Mouse (Mus musculus) right cerebral cortex, adult 2 months (tissue): ENCODE results near the gene Syt12.

Experiments used
- DNase-seq, 2 experiments: peaks; one replicate each; pipeline ENCODE4 v3.0.0; 2021 to 2022; ENCODE audit warnings: low spot score in 2 of 2

Gene Syt12

DNA sequence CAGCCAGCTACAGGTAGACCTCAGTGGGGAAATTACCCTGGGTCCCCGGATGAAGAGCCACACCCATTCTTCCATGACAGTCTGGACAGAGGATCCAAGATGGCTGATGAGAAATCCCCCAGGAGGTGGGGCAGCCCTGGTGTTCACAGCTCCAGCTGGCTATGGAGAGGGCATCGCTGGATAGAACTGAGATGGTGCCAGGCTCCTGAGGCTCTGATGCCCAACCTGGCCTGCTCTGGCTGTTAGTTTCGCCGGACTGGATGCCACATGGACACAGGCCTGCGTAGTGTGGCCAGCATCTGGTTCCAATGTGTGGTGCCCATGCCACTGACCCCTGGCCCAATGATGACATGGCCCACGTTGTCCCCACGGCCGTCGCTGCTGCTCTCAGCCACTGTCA lies 29.8 kb downstream of the Syt12 start:
- no peak for DNase-seq

DNA sequence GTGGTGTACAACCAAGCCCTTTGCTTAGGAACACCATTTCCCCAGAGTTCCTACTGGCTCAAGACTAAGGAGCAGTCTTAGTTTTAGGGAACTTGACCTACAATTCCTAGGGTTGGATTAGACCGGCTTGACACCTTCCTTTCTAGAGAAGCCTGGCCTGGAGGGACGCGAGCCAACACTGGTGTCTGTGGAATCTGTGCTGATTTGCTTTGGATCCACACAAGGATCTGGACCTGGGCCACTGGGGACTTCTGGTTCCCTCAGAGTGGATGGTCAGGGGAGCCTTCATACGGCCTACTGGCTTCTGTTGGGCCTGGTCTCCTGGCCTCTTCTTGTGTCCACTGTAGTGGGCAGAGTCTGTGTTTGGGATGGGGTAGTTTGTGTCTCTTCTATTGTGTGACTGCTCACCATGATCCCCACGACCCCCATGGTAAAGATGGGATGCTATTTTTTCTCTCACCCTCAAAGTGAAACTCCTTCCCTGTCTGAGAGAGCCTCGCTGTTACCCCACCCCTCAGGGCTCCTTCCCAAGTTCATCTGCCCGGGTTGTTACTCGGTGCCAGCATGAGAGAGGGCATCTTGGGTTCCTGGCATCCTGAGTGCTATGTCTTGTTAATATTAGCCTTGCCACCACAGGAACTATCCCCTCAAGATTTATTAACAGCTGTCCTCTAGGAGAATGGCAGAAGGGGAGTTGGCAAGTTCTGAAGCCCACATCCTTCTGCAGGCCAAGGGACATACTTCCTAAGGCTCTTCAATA lies 30.4 kb downstream of the Syt12 start:
- DNase-seq: no peak

DNA sequence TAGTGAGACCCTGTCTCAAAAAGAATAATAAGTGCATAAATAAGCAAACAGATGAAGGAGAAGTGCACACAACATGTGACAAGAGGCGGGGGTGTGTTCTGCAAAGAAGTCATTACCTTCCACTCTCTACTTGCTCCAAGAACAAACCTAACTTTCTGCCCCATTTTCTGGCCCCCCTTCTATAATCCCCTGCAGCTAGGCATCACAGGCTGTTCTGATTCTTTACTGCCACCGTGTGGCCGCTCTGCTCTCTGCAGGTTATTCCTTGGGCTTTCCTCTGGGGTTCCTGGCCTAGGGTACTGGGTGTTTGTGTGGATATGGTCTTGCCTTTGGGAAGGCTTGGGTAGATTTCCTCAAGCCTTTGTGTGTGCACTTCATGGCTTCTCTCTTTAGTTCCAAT lies 34.8 kb downstream of the Syt12 start:
- DNase-seq: peak; percentile 84

DNA sequence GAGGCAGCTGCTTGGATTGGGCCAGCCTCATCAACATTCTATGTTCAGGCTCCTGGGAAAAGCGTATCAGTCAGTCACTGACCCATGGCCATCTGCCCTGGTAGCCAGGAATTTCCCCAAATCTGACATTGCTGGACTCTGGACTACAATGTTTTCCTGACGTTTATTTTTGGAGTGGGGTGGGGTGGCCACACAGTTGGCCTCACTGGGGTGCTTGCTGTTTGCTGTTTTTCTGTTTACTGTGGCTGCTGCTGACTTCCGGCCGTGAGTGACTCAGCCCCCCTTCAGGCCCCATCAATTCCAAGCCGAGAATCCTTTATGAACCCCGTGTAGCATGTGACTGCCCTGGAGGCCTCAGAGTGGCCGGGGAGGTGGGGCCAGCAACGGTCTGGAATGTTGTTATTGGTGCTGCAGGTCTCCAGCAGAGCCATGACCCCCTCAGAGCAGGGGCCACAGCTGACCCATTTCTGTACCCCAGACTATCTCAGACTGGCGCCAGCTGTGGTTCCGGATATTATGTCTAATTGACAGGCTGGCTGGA lies 35.6 kb downstream of the Syt12 start:
- DNase-seq: no peak

DNA sequence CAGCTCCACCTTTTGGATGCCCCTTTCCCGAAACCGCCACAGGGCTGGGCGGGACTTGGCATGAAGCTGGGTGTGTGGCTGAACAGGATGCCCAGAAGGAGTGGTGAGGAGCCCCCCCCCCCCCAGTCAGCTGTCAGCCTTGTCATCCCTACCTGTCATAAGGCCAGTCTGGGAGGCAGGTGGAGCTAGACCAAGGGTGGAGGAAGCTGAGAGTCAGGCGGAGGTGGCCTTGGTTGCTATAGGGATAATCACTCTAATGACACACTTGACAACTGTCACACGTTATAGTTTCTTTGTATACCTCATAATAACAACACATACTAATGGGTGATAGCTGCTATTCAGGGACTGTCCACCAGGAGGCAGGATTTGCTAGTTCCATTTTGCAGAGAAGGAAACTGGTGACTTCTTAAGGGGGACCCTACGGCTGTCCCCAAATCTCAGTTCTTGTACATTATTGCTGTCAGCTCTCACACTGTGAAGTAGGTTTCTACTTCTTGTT lies 36.1 kb downstream of the Syt12 start:
- DNase-seq: peak; percentile 46 to 61

DNA sequence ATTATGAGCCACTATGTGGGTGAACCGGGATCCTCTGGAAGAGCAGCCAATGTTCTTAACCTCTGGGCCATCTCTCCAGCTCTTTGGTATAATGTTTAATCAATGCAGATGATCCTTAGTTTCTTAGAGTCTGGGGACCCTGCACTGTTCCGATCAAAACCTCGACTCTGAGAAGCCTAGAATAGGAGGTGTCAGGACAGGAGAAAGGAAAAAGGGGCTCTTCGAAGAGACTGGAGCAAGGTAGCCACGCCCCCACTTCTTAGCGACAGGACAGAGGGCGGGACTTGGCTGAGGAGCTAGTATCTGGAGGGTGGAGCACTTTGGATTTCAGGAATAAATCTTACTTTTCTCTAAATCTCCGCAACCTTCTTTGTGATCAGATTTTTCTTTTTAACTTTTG lies 37.0 kb downstream of the Syt12 start:
- DNase-seq: no peak

DNA sequence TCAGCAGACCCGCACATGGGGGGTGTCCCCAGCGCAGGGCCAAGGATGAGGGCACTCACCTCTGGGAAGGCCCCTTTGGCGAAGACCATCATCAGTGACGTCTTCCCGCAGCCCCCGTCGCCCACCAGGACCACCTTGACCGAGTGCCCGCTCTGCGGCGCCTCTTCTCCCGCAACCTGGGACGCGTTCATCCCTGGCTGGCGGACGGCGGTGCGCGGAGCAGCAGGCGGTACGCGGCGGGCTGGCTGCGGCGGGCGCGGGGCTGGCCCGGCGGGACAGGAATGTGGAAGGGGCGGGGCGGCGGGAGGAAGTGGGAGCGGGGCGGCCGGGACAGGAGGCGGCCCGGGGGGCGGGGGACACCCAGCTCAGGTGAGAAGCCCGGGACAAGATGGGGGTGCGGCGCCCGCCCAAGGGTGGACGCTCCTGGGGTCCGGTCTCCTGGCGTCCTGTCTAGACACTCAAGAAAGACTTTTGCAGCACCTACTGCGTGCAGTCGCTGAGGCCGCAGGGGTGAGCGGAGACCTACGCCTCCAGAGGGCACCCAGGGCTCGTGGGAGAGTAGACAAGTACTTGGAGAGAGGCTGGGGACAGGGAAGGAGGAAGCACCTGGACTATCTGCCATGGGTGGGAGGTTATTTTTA lies 38.0 kb downstream of the Syt12 start, which contains the start of gene Rhod:
TSS of gene Rhod (minus strand) at position 272 of the 641 bp plus-strand sequence.
- no peak for DNase-seq

DNA sequence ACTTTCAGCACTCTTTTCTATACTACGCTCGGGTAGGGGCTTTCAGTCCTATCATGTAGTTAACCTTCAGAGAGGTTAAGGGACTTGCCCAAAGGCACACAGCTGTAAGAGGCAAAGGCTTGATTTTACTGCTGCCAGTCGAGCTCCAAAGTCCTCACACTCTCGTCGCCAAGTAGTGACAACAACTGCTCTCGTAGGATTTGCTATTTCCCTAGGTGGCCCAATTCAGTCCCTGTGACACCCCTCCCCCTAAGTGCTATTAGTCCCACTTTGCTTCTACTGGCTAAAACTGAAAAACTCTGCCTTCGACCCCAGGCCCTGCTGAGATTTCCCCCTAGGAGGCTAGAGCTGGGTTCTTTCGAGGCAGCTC lies 38.5 kb downstream of the Syt12 start:
- DNase-seq: no peak

DNA sequence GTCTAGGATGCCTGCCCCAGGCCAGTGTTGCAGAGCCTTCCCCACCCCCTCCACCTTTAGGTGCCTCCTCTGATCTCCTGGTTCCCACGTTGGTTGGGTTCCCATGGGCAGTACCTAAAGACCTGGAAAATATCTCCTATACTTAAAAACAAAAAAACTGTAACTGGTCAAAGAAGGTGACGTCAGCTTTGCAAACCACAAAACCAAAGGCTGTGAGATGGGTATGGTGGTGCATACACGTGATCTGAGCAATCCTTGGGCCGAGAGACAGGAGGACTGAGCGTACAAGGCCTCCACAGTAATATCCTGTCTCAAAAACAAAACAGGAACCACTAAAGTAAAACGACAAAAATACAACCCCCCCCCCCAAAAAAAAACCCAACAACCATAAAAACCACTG lies 39.4 kb downstream of the Syt12 start:
- DNase-seq: no peak

DNA sequence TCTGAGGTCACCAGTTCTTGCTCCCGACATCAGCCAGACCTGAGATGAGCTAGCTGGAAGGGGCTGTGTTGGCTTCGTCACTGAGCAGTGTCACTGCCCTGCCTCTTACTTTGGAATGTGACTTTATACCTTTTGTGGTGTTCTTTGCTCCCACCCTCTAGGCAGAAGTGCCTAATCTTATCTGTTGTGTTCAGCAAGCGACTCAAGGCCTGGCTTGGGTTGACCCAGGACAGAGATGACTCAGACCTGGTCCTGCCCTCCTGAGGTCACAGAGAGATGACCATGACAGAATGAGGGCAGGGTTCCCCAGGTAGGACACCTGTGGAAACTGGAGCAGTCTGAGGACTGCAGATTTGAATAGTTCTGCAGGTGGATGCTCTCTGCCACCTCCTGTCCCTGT lies 41.0 kb downstream of the Syt12 start:
- no peak for DNase-seq

DNA sequence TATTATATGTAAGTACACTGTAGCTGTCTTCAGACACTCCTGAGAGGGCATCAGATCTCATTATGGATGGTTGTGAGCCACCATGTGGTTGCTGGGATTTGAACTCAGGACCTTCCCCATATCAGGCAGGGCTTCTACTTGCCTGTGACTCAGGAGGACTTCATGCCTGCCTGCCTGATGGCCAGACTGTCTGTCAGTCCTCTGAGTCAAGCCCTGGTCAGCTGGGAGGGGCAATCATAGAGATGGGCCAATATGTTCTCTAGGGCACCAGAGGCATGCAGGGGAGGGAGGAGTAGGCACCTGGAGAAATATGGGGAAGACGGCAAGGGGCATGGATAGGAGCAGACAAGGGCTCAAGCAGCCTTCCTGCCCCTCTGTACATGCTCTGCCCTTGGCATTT lies 42.2 kb downstream of the Syt12 start:
- no peak for DNase-seq

DNA sequence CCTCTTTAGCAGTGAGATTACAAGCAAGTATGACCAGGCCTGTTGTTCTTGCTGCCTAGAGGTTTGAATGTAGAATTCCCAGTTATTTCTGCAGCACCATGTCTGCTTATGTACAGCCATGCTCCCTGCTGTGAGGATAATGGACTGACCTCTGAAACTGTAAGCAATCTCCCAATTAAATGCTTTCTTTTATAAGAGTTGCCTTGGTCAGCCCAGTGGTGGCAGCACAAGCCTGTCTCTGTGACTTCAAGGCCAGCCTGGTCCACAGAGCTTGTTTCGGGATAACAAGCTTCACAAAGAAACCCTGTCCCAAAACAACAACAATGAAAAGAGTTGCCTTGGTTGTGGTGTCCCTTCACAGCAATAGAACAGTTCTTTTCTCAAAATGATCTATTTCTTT lies 43.5 kb downstream of the Syt12 start:
- no peak for DNase-seq

DNA sequence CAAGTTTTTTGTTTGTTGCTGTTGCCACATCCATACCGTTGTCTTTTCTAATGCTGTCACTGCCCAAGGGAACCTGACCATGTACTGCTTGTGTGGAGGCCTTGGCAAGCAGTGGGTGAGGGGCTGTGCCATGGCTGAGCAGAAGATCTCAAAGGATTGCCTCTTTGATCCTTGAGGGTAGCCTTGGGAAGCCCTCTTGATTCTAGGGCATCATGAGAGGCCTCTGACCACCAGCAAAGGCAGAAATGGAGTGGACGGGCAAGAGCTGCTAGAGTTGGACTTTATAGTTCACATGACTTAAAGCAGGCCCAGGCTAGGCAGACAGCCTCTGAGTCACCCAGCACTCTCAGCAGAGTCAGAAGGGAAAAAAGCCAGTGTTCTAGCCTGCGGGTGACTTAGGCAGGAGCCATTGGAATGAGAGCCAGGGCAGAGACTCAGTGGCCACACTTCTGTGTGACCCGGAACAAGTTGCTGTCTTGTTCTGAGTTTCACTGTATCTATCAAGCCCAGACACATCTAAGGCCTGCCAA lies 47.1 kb downstream of the Syt12 start:
- DNase-seq: no peak

DNA sequence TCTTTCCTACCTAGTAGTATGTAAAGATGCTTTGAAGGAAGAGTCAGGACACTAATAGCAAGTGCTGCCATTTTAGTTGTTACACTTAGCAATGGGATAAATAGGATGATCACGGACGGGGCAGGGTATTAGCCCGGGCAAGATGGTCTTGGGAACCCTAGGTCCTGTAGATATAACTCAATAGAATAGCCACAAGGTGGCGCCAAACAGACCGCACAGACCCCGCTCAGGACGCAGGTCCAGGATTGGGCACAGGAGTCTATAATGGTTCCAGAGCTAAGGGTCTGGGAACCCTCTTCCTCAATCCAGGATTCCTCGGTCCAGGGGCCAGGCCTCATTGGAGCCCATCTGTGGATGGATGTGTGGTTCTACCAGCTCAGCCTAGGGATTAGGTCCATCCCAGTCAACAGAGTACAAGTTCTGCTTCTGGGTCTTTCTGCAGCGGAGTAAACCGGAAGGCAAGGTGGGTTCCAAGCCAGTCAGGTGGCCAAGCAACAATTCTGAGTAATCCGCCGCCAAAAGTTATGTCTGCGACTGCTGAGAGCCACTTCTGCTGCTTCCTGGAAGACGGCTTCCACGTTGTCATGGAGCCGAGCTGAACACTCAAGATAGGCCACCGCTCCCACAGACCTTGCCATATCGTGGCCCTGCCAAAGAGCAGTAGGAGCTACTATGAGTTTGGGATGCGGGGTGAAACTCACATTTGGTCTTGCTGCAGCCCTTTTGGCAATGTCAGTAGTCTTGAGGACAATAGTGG lies 51.5 kb downstream of the Syt12 start:
- no peak for DNase-seq

DNA sequence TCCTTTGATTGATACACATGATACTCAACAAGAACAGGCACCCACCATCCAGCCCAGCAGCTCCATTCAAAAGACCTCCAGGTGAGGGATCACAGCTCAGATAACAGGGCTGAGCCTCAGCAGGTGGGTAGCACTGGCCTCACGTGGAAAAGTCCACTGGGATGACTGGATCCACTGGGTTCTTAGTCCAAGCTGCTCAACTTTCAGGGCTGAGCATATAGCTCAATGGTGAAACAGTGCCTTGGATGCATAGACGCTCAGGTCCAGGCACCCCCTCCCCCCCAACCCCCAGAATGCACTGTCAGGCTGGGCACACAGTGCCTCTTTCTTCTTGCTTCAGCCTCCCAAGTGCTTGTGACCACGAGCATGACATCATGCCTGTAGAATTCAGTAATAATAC lies 54.2 kb downstream of the Syt12 start:
- DNase-seq: no peak

DNA sequence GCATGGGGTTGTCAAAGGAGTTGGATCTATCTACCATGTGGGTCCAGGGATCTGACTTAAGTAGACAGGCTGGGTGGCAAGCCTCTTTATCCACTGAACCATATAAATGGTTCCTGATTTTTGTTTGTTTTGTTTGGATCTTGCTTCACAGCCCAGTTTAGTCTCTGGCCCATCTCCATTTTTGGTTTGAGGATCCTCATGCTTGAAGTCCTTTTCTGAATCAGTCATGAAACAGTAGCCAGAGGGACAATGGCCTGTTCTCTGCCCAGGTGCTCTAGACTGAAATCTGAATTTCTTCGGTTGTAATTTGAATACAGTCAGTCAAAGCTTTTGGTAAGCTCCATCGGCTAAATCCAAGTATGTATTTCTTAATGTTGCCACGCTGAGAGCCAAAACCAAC lies 54.7 kb downstream of the Syt12 start:
- DNase-seq: no peak

DNA sequence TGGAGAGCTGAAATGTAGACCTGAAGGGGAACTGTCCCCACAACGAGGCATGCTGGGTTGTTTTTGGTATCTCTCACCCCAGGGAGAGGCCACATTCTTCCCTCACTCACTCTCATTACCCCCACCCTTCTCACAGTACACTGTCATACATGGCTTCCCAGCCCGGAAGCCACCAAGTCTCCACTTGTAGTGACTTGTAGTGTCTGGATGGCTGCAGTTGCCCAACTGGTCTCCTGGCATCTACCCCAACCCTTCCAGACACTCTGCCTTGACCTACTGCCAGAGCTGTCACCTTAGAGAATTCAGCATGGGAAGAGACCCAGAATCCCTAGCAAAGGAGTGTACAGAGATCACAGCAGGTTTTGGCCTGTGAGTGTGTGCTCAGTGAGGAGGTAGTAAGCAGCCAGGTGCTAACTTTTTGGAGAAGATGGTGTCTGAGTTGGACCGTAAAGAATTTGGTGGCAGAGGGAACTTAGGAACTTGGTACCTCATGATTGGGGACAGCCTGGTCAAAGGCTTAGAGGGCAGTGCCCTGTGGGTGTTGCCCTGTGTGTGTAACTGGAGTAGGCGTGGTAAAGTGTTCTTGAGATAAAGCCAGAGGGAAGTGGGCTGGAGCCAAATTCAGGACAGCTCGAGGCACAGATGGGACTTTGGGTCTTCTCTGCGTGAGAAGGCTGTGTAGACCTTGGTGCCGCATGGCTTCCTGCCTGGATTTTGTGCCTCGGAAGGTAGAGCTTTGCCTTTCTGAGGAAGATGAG lies 56.9 kb downstream of the Syt12 start:
- no peak for DNase-seq

DNA sequence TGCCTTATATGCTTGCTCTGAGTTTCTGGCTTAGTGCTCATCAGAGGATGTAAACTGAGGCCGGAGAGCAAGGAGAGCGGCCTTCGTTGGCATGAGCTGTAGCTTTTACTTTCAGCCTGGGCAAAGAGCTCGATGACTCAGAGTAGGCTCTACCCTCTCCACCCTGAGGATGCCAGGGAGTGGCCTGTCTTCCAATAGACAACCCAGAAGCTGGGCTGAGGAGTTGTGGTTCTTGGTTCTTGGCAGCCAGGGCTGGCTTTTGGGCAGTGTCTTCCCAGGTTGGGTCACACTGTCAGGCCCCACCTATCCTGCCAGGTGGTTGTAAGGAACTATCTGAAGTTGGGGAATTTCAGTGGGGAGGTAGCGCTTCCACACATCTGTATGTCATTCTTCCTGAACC lies 57.5 kb downstream of the Syt12 start:
- no peak for DNase-seq

DNA sequence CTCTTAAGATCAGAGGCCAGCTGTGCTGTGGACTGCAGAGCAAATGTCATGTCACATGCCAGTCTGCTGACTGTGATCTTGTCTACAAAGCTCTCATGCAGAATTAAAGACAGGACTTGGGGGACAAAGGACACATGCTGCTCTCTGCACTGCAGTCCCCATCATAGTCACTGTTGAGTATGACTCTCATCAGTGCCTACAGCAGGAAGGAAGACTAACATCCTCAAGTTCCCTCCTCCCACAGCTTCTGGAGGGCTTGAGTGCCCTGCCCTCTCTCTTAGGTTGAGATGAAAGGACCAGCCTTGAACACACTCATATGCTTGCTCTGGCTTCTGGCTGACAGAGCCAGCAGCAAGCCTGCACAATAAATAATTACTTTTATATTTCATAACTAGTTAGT lies 59.5 kb downstream of the Syt12 start:
- no peak for DNase-seq

DNA sequence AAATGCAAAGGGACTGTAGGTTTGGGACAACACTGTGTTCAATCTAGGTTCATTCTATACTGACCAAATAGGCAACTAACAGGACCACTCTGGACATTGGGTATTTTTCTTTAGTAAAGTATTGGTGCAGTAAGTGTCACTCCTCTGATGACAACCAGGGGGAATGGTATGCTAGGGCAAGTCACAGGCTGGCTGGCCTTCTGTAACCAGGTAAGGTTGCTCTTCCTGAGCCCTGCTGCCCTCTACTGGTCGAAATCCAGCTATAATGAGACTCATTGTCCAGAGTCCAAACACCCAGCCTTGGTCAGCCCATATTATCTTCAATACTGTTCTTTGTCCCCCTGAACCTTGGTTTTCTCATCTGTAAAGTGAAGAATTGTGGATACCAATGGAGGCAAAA lies 60.1 kb downstream of the Syt12 start:
- DNase-seq: peak; percentile 65 to 74

DNA sequence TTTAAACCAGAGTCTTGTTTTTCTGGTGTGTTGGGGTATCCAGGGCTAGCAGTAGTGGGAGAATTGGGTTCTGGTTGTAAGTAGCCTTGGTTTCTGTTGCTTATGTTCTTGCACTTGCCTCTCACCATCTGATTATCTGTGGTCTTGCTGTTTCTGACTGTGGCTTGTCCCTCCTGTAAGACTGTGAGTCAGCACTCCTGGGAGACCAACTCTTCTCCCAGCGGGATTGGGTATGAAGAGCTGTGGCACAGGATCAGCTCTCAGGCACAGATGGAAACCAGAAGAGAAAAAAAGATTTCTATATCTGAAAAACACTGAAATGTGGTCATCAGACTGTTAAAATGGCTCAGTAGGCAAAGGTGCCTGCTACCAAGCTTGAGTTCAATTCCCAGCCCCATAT lies 62.6 kb downstream of the Syt12 start:
- no peak for DNase-seq
